Mouse (Mus musculus): ENCODE data around the gene Gatc.

DNA sequence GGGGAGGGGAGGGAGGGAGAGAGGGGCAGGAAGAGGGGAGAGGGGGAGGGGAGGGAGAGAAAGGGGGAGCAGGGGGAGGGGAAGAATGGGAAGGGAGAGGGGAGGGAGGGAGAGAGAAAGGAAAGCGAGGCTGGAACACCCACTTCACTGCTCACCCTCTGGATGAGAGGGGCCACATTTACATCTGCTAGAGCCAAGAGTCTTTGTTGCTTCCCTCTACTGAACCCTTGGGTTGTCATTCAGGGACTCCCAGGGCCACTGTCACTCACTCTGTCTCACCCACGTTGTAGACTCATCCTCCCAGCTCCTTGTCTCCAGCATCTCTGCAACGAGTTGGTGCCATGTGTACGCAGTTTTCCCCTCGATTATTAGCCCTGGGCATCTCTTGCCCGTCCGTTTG, 21.2 kb upstream of the Gatc start:
- no peak for TF ChIP-seq CTCF (IDR thresholded peaks at IDR 0.05; ENCODE audit: low read depth)
- TF ChIP-seq EP300 (IDR thresholded peaks at IDR 0.05; ENCODE audit: low read depth): no peak
